Mouse (Mus musculus): ENCODE measurements around the gene C1rb.
"Not testable (repeated sequence)": the region's sequence is repeated elsewhere in the genome, so short reads cannot be mapped to it uniquely, and the experiment has no call there.

Gene C1rb

GRCm38 (mm10) chr6:124602031-124602430 lies 31.9 kb downstream of the C1rb start:
- CTCF ChIA-PET, result no interaction called here

DNA sequence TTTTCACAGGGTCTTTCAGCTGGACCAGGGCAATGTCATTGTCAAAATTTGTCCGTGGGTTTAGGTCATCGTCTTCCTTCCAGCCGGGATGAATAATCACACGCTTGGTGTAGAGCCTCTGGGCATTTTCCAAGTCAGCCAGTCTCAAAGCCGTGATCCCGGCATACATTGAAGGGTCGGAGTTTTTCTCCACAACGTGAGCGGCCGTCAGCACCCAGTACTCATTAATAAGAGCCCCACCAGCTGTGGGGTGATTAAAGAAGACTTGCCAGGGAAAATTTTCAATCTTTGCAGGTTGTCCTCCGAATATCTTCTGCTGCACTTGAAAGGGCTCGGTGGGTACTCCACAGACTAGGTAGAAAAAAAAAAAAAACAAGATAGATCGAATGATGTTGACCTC lies 55.5 kb downstream of the C1rb start:
- CTCF ChIA-PET, result no interaction called here

DNA sequence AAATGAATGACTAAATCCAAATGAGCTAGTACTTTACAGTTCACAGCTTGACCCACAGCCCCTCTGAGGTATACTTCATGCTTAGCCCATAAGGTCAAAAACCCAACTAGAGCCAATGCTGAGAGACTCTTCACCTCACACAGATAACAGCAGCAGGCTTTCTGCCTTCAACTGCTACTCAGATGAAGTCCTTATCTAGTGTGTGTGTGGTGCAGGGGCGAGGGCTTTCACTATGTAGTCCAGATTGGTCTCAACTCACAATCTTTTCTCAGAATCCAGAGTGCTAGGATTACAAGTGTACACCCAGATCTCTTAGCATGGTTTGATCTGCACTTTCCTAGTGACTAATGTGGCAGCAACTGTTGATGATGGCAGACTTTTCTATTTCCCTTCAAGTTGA lies 56.1 kb downstream of the C1rb start:
- CTCF ChIA-PET, result not testable (repeated sequence)

DNA sequence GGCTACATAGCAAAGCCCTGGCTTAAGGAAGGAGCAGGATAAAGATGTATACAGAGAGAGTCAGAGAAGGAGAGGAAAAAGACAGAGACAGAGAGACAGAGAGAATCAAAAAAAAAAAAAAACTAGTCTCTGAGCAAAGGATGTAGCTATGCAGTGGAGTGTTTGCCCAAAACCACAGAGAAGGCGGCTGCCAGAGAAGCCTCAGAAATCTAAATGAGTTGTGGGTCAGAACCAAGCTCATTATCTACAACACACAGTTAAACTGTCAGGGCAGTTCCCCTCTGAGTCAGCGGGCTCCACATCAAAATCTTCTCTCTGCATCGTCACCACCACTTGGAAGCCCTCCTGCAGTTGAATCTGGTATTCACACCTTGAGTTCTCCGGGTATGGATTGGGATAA lies 60.7 kb downstream of the C1rb start:
- CTCF ChIA-PET, result no interaction called here

All from spleen, embryonic (tissue).